Mouse (Mus musculus) mesoderm, embryonic 11.5 days (tissue): Measurements from ENCODE around the gene Dcp1a.
"Not testable (repeated sequence)": the region's sequence is repeated elsewhere in the genome, so short reads cannot be mapped to it uniquely, and the experiment has no call there.

Experiments
- DNase-seq: peaks from one replicate; pipeline ENCODE4 v3.0.0-alpha.2; 2012; ENCODE audit warnings: low read depth, low spot score

The Dcp1a gene

GRCm38 (mm10) chr14:30515931-30516723, 36.8 kb downstream of the Dcp1a start:
- DNase-seq: peak; percentile 12

GRCm38 (mm10) chr14:30519323-30519722, 40.0 kb downstream of the Dcp1a start:
- DNase-seq: no peak

GRCm38 (mm10) chr14:30523356-30523755, 44.0 kb downstream of the Dcp1a start:
- DNase-seq: no peak

- DNase-seq: no peak
Observed at GRCm38 (mm10) chr14:30528392-30528791, 49.1 kb downstream of the Dcp1a start.

GRCm38 (mm10) chr14:30528961-30529360, 49.6 kb downstream of the Dcp1a start:
- DNase-seq: no peak

GRCm38 (mm10) chr14:30529454-30529853, 50.1 kb downstream of the Dcp1a start:
- no peak for DNase-seq

GRCm38 (mm10) chr14:30530726-30531269, 51.5 kb downstream of the Dcp1a start:
- no peak for DNase-seq

- DNase-seq: no peak
Observed at GRCm38 (mm10) chr14:30531431-30531830, 52.1 kb downstream of the Dcp1a start.

GRCm38 (mm10) chr14:30531896-30532295, 52.6 kb downstream of the Dcp1a start:
- no peak for DNase-seq

GRCm38 (mm10) chr14:30533780-30534450, 54.6 kb downstream of the Dcp1a start:
- no peak for DNase-seq

GRCm38 (mm10) chr14:30541541-30541940, 62.2 kb downstream of the Dcp1a start:
- DNase-seq: no peak

GRCm38 (mm10) chr14:30543331-30543730, 64.0 kb downstream of the Dcp1a start:
- DNase-seq: not testable (repeated sequence)

GRCm38 (mm10) chr14:30548131-30548720, 68.9 kb downstream of the Dcp1a start, which contains the start of gene Tkt:
Gene Tkt, plus strand, starts transcription at chr14:30548359.
- DNase-seq: peak; percentile 6

- DNase-seq: peak; percentile 95
Observed at GRCm38 (mm10) chr14:30548965-30549776, 69.8 kb downstream of the Dcp1a start.

GRCm38 (mm10) chr14:30549777-30550149, 70.4 kb downstream of the Dcp1a start:
- no peak for DNase-seq

GRCm38 (mm10) chr14:30550232-30551070, 71.1 kb downstream of the Dcp1a start:
- no peak for DNase-seq

- DNase-seq: no peak
Observed at GRCm38 (mm10) chr14:30551509-30551908, 72.2 kb downstream of the Dcp1a start.

GRCm38 (mm10) chr14:30551981-30552380, 72.6 kb downstream of the Dcp1a start:
- no peak for DNase-seq

- no peak for DNase-seq
Observed at GRCm38 (mm10) chr14:30553185-30553584, 73.8 kb downstream of the Dcp1a start.

- DNase-seq: no peak
Observed at GRCm38 (mm10) chr14:30556651-30557050, 77.3 kb downstream of the Dcp1a start.

- DNase-seq: no peak
Observed at GRCm38 (mm10) chr14:30557730-30558129, 78.4 kb downstream of the Dcp1a start.
